Mouse (Mus musculus) stomach, embryonic 16.5 days (tissue): ENCODE results near the gene Olfr91. TPM values are rescaled to one million over a fixed set of nuclear protein-coding genes. Genes with fewer than 3 reads are reported as not detected.

Source experiments
- polyA plus RNA-seq: library from polyadenylated mRNA; unstranded; fragments of >200 nt; fragmentation: Nextera tagmentation; extraction: Ambion mirVana; gene quantifications from 2 replicates; pipeline ENCODE4 v1.2.1, GENCODE M21; 2015

Gene Olfr91
- polyA plus RNA-seq, 1 experiment from 2014 or later, result not detected

Other genes with a start within 250 kb of the Olfr91 start
- 0.83 and 1.2 TPM in 2 replicates for gene Trim15, start 231.1 kb downstream of the Olfr91 start, polyA plus RNA-seq
- gene Trim10, start 228.7 kb downstream of the Olfr91 start, polyA plus RNA-seq, result 12.0 and 12.4 TPM in 2 replicates
- gene Trim40, start 208.2 kb downstream of the Olfr91 start, polyA plus RNA-seq, result 0.08 and 0.10 TPM in 2 replicates
- gene Trim31, start 200.2 kb downstream of the Olfr91 start, polyA plus RNA-seq, result 5.3 and 6.3 TPM in 2 replicates
- 3.4 and 5.9 TPM in 2 replicates for gene Rnf39, start 155.4 kb downstream of the Olfr91 start, polyA plus RNA-seq
- gene Ppp1r11, start 146.5 kb downstream of the Olfr91 start, polyA plus RNA-seq, result 97.4 and 109 TPM in 2 replicates
- 70.3 and 79.7 TPM in 2 replicates for gene Znrd1, start 139.7 kb downstream of the Olfr91 start, polyA plus RNA-seq
- gene Znrd1as, start 139.7 kb downstream of the Olfr91 start, polyA plus RNA-seq, result 4.2 and 5.6 TPM in 2 replicates
- gene 2410137M14Rik, start 117.0 kb downstream of the Olfr91 start, polyA plus RNA-seq, result not detected in 2 replicates
- 0.35 and 0.43 TPM in 2 replicates for gene H2-M5, start 108.7 kb downstream of the Olfr91 start, polyA plus RNA-seq
- gene Zfp57, start 97.1 kb downstream of the Olfr91 start, polyA plus RNA-seq, result 40.9 and 50.3 TPM in 2 replicates
- gene Mog, start 74.9 kb downstream of the Olfr91 start, polyA plus RNA-seq, result 0.21 TPM in 1 of 2 replicates, not detected in the other
- 7.2 and 7.5 TPM in 2 replicates for gene Gabbr1, start 52.3 kb downstream of the Olfr91 start, polyA plus RNA-seq
- gene Olfr90, start 9.8 kb downstream of the Olfr91 start, polyA plus RNA-seq, result not detected in 2 replicates
- gene Olfr92, start 21.8 kb upstream of the Olfr91 start, polyA plus RNA-seq, result not detected in 2 replicates
- not detected in 2 replicates for gene Olfr93, start 63.2 kb upstream of the Olfr91 start, polyA plus RNA-seq
- not detected in 2 replicates for gene Ubd, start 95.6 kb upstream of the Olfr91 start, polyA plus RNA-seq
- not detected in 2 replicates for gene Olfr94, start 102.7 kb upstream of the Olfr91 start, polyA plus RNA-seq
- not detected in 2 replicates for gene Olfr95, start 114.8 kb upstream of the Olfr91 start, polyA plus RNA-seq
- gene Olfr96, start 121.9 kb upstream of the Olfr91 start, polyA plus RNA-seq, result not detected in 2 replicates
- not detected in 2 replicates for gene Olfr97, start 139.1 kb upstream of the Olfr91 start, polyA plus RNA-seq
- not detected in 2 replicates for gene Olfr98, start 165.5 kb upstream of the Olfr91 start, polyA plus RNA-seq
- gene H2-M3, start 171.9 kb upstream of the Olfr91 start, polyA plus RNA-seq, result 3.2 and 4.0 TPM in 2 replicates
- not detected in 2 replicates for gene Olfr99, start 185.2 kb upstream of the Olfr91 start, polyA plus RNA-seq
- gene Olfr101, start 206.0 kb upstream of the Olfr91 start, polyA plus RNA-seq, result not detected in 2 replicates
- not detected in 2 replicates for gene Olfr102, start 218.8 kb upstream of the Olfr91 start, polyA plus RNA-seq
- gene Olfr103, start 241.4 kb upstream of the Olfr91 start, polyA plus RNA-seq, result not detected in 2 replicates